Mouse (Mus musculus): ENCODE results near the gene Gh. TPM values are rescaled to one million over a fixed set of nuclear protein-coding genes. Genes with fewer than 3 reads are reported as not detected.

The Gh gene
- total RNA-seq, 1 experiment from 2014 or later: 0.70 TPM

Other genes with a start within 250 kb of the Gh start
- gene Taco1, start 235.8 kb downstream of the Gh start, total RNA-seq (2017): 9.8 and 12.0 TPM in 2 replicates
- 223 and 224 TPM in 2 replicates for gene Map3k3, start 217.3 kb downstream of the Gh start, total RNA-seq (2017)
- 2.4 and 4.1 TPM in 2 replicates for gene Gm10840, start 141.0 kb downstream of the Gh start, total RNA-seq (2017)
- gene Limd2, start 141.0 kb downstream of the Gh start, total RNA-seq (2017): 145 and 154 TPM in 2 replicates
- 34.6 and 36.5 TPM in 2 replicates for gene Strada, start 99.7 kb downstream of the Gh start, total RNA-seq (2017)
- gene Ccdc47, start 85.5 kb downstream of the Gh start, total RNA-seq (2017): 109 and 118 TPM in 2 replicates
- gene Ddx42, start 84.9 kb downstream of the Gh start, total RNA-seq (2017): 106 and 126 TPM in 2 replicates
- gene Ftsj3, start 45.8 kb downstream of the Gh start, total RNA-seq (2017): 60.0 and 63.8 TPM in 2 replicates
- gene Psmc5, start 45.7 kb downstream of the Gh start, total RNA-seq (2017): 53.5 and 58.3 TPM in 2 replicates
- gene Smarcd2, start 28.9 kb downstream of the Gh start, total RNA-seq (2017): 241 and 253 TPM in 2 replicates
- not detected in 2 replicates for gene Tcam1, start 25.2 kb downstream of the Gh start, total RNA-seq (2017)
- gene Cd79b, start 12.9 kb upstream of the Gh start, total RNA-seq (2017): 904 and 938 TPM in 2 replicates
- 5.9 and 8.0 TPM in 2 replicates for gene Scn4a, start 51.4 kb upstream of the Gh start, total RNA-seq (2017)
- gene Prr29, start 63.6 kb upstream of the Gh start, total RNA-seq (2017): not detected in 2 replicates
- 114 and 128 TPM in 2 replicates for gene Icam2, start 86.2 kb upstream of the Gh start, total RNA-seq (2017)
- 18.6 and 23.6 TPM in 2 replicates for gene Ern1, start 186.0 kb upstream of the Gh start, total RNA-seq (2017)